Mouse (Mus musculus): ENCODE results near the gene Frzb. TPM values are rescaled to one million over a fixed set of nuclear protein-coding genes. Genes with fewer than 3 reads are reported as not detected.

The Frzb gene
- polyA plus RNA-seq, 1 experiment: 2.3 TPM

- no peaks in the 10 kb centered on the region for H3K4me1 ChIP-seq (ENCODE audit: control insufficient read depth, insufficient read depth, low read length)
- no peak overlapping the region for H3K4me3 ChIP-seq (ENCODE audit: insufficient read depth, low read length)
- no peak overlapping the region for H3K27ac ChIP-seq (ENCODE audit: insufficient read depth, low read length)
- no peak for TF ChIP-seq CTCF (IDR thresholded peaks at IDR 0.05; ENCODE audit: borderline replicate concordance, insufficient read depth, low read length)
- no peak for TF ChIP-seq POLR2A (IDR thresholded peaks at IDR 0.05; ENCODE audit: low read depth, low read length)
These were observed 48.8 kb downstream of the Frzb start for GRCm38 (mm10) chr2:80398595-80399099.

GRCm38 (mm10) chr2:80396864-80397263 lies 50.6 kb downstream of the Frzb start:
- no peak overlapping the region for H3K4me3 ChIP-seq (ENCODE audit: insufficient read depth, low read length)
- H3K4me1 ChIP-seq (ENCODE audit: control insufficient read depth, insufficient read depth, low read length): no peaks in the 10 kb centered on the region
- TF ChIP-seq CTCF (IDR thresholded peaks at IDR 0.05; ENCODE audit: borderline replicate concordance, insufficient read depth, low read length) (no peak), POLR2A (IDR thresholded peaks at IDR 0.05; ENCODE audit: low read depth, low read length) (no peak)
- H3K27ac ChIP-seq (ENCODE audit: insufficient read depth, low read length): no peak overlapping the region

DNA sequence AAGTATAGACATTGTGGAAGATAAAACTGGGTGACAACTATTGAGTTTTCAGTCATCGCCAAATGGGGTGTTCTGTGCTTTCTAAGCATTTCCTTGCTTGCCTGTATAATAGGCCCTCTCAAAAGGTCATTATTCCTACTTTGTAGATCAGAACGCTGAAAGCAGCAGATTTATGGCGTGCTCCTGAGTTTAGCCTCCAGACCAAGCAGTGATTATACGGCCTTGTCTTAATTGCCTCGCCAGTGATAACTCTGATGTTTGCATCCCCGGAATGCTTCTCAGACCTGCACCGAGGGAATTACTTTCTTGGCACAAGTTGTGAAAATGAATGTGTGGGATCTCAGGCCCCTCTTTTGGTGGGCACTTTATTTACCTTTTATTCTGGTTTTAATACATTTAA lies 51.4 kb downstream of the Frzb start:
- no peak for TF ChIP-seq CTCF (IDR thresholded peaks at IDR 0.05; ENCODE audit: borderline replicate concordance, insufficient read depth, low read length)
- TF ChIP-seq POLR2A (IDR thresholded peaks at IDR 0.05; ENCODE audit: low read depth, low read length): no peak
- Histone ChIP-seq H3K4me3 (ENCODE audit: insufficient read depth, low read length) (no peak overlapping the region), H3K4me1 (ENCODE audit: control insufficient read depth, insufficient read depth, low read length) (no peaks in the 10 kb centered on the region), H3K27ac (ENCODE audit: insufficient read depth, low read length) (no peak overlapping the region)

DNA sequence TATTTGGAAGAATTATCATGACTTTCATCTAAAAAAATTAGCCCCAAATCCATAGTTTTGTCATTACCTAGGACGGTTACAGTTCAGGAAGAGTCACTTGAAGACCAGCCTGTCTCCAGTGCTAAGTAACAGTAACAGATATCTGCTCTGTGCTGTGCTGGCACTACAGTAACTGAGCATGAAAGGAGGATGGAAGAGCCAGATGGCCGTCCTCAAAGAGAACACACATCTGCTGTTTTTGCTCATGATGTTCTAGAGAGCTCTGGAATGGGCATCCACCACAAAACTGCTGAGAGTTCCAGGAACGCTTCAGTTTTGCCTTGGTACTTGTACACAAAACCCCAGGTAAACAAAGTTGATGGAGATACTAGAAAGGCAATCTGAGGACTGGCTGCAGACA lies 59.1 kb downstream of the Frzb start:
- Histone ChIP-seq H3K4me3 (ENCODE audit: insufficient read depth, low read length) (no peak overlapping the region), H3K4me1 (ENCODE audit: control insufficient read depth, insufficient read depth, low read length) (no peaks in the 10 kb centered on the region; the same call in 1 of the 2 replicates), H3K27ac (ENCODE audit: insufficient read depth, low read length) (no peak overlapping the region)
- TF ChIP-seq POLR2A (IDR thresholded peaks at IDR 0.05; ENCODE audit: low read depth, low read length): no peak
- TF ChIP-seq CTCF (IDR thresholded peaks at IDR 0.05; ENCODE audit: borderline replicate concordance, insufficient read depth, low read length): no peak

DNA sequence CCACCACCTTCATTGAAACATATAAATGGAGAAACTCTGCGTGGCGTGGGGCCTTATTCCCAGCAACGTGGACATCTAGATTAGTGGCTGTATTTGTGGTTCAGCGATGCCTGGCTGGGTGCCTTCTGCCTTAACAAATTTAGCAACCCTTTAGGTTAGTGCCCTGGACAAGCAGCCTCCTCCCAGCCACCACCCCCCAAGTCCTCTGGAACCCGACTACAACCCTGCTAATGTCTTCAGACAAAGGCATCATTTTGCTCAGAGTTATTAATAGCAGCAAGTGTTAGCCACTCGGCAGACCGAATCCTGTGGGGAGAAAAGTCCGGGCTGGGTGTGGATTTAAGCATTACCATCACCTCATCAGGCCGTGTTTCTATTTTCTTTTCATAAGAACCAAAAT lies 59.8 kb downstream of the Frzb start:
- H3K27ac ChIP-seq (ENCODE audit: insufficient read depth, low read length): no peak overlapping the region
- TF ChIP-seq POLR2A (IDR thresholded peaks at IDR 0.05; ENCODE audit: low read depth, low read length) (no peak), CTCF (IDR thresholded peaks at IDR 0.05; ENCODE audit: borderline replicate concordance, insufficient read depth, low read length) (no peak)
- no peaks in the 10 kb centered on the region; the same call in 1 of the 2 replicates for H3K4me1 ChIP-seq (ENCODE audit: control insufficient read depth, insufficient read depth, low read length)
- no peak overlapping the region for H3K4me3 ChIP-seq (ENCODE audit: insufficient read depth, low read length)

DNA sequence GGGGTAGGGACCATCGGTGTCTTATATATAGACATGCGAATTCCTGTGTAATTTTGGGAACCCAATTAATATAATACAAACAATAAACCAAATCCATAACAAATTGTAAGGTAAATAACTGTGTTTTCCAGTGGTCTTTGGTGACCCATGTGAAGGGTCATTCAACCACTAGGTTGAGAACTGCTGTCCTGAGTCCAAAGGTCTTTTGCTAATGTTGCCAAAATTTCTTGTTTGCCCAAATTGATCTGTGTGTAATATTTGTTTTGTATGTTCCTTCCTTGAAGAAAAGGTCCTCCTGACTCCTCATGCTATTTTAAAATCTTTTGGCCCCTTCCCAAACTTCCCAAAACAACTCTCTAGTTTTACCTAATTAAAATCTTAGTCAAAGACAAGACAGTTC lies 61.2 kb downstream of the Frzb start:
- TF ChIP-seq POLR2A (IDR thresholded peaks at IDR 0.05; ENCODE audit: low read depth, low read length): no peak
- no peak for TF ChIP-seq CTCF (IDR thresholded peaks at IDR 0.05; ENCODE audit: borderline replicate concordance, insufficient read depth, low read length)
- Histone ChIP-seq H3K4me3 (ENCODE audit: insufficient read depth, low read length) (no peak overlapping the region), H3K27ac (ENCODE audit: insufficient read depth, low read length) (no peak overlapping the region), H3K4me1 (ENCODE audit: control insufficient read depth, insufficient read depth, low read length) (no peaks in the 10 kb centered on the region; the same call in 1 of the 2 replicates)

DNA sequence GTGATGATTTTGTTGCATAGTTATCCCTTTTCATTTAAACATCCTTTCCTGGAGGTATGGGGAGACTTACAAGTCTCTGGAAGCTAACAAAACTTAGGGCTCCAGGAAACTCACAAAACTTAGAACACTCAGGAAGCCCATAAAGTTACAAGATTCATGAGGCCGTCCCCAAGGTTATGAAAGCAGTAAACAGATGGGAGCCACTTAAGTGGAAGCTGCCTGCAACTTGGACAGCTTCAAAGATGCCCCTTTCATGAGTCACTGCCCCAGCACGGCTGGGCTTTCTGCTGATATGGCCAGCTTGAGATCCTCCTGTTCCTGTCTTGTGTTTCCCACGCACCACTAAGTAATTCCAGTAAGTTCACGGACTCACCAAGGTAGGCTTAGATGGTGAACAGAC lies 63.0 kb downstream of the Frzb start:
- TF ChIP-seq CTCF (IDR thresholded peaks at IDR 0.05; ENCODE audit: borderline replicate concordance, insufficient read depth, low read length) (no peak), POLR2A (IDR thresholded peaks at IDR 0.05; ENCODE audit: low read depth, low read length) (no peak)
- Histone ChIP-seq H3K4me3 (ENCODE audit: insufficient read depth, low read length) (no peak overlapping the region), H3K27ac (ENCODE audit: insufficient read depth, low read length) (no peak overlapping the region), H3K4me1 (ENCODE audit: control insufficient read depth, insufficient read depth, low read length) (no peaks in the 10 kb centered on the region; the same call in 1 of the 2 replicates)

DNA sequence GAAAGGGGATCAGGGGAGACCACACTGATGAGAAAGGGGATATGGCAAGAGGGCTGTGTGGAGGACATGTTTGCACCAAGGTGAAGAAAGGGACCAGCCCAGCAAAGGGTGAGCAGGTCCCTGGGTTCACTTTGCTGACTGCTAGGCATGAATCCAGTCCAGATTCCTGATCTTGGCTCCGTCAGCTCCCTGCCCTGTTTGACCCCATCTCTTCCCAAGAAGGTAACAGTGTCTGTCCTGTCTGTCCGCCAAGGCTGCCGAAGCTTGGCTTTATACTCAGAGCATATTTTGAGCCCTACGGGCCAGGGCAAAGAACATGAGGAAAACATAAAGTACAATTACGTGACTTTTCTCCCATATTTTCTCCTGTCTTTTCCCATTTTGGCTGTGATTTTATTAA lies 67.6 kb downstream of the Frzb start:
- Histone ChIP-seq H3K4me1 (ENCODE audit: control insufficient read depth, insufficient read depth, low read length) (no peaks in the 10 kb centered on the region; the same call in 1 of the 2 replicates), H3K4me3 (ENCODE audit: insufficient read depth, low read length) (no peak overlapping the region), H3K27ac (ENCODE audit: insufficient read depth, low read length) (no peak overlapping the region)
- TF ChIP-seq CTCF (IDR thresholded peaks at IDR 0.05; ENCODE audit: borderline replicate concordance, insufficient read depth, low read length) (no peak), POLR2A (IDR thresholded peaks at IDR 0.05; ENCODE audit: low read depth, low read length) (no peak)

- H3K27ac ChIP-seq (ENCODE audit: insufficient read depth, low read length): no peak overlapping the region
- H3K4me1 ChIP-seq (ENCODE audit: control insufficient read depth, insufficient read depth, low read length): no peaks in the 10 kb centered on the region
- H3K4me3 ChIP-seq (ENCODE audit: insufficient read depth, low read length): no peak overlapping the region
- TF ChIP-seq POLR2A (IDR thresholded peaks at IDR 0.05; ENCODE audit: low read depth, low read length) (no peak), CTCF (IDR thresholded peaks at IDR 0.05; ENCODE audit: borderline replicate concordance, insufficient read depth, low read length) (no peak)
These were observed 72.5 kb downstream of the Frzb start for GRCm38 (mm10) chr2:80374892-80375291.

GRCm38 (mm10) chr2:80371458-80371857 lies 76.0 kb downstream of the Frzb start:
- no peak overlapping the region for H3K27ac ChIP-seq (ENCODE audit: insufficient read depth, low read length)
- TF ChIP-seq CTCF (IDR thresholded peaks at IDR 0.05; ENCODE audit: borderline replicate concordance, insufficient read depth, low read length) (no peak), POLR2A (IDR thresholded peaks at IDR 0.05; ENCODE audit: low read depth, low read length) (no peak)
- no peak overlapping the region for H3K4me3 ChIP-seq (ENCODE audit: insufficient read depth, low read length)
- no peaks in the 10 kb centered on the region for H3K4me1 ChIP-seq (ENCODE audit: control insufficient read depth, insufficient read depth, low read length)

Other genes starting within 250 kb of the Frzb start
- not detected in 2 replicates for gene Prdx6b, start 155.2 kb downstream of the Frzb start, polyA plus RNA-seq (2011; ENCODE audit: insufficient read length, low read depth, missing spikeins)
- 132 and 136 TPM in 2 replicates for gene Dnajc10, start 132.2 kb downstream of the Frzb start, polyA plus RNA-seq (2011; ENCODE audit: insufficient read length, low read depth, missing spikeins)
- gene Nckap1, start 133.8 kb upstream of the Frzb start, polyA plus RNA-seq (2011; ENCODE audit: insufficient read length, low read depth, missing spikeins): 168 and 209 TPM in 2 replicates
- gene Dusp19, start 169.4 kb upstream of the Frzb start, polyA plus RNA-seq (2011; ENCODE audit: insufficient read length, low read depth, missing spikeins): 15.0 and 19.3 TPM in 2 replicates
- gene Nup35, start 169.6 kb upstream of the Frzb start, polyA plus RNA-seq (2011; ENCODE audit: insufficient read length, low read depth, missing spikeins): 31.2 and 39.1 TPM in 2 replicates

Data from embryonic fibroblast, embryonic 13.5 days (primary cell).